Mouse (Mus musculus): ENCODE results near the gene Lypd8.

The Lypd8 gene

DNA sequence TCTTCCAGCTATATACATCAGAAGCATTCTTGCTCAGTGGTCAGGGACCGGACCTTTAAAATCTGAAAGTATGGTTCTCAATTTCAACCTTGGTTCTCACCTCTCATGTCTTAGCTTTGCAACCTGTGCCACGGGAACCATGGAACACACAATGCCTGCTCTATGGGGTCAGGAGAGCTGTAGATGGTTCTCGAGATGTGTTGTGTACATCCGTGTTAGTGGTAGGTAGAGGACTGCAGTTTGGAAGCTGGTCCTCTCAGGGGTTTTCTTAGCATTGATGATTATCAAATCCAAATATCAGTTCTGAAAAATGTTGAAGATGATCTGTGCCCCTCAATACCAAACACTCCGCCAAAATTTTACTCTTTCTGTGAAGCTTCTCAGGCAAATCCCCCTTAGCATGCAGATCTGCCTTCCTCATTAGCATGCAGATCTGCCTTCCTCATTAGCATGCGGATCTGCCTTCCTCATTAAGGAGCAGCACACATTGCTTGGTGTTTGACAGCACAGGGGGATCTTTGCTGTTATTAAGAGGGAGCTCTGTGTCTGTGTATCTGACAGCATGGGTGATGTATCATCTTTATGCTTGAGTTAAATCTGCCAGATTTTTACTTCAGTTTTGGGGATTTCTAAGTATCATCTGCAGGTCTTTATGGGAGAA lies 21.3 kb downstream of the Lypd8 start:
- in situ Hi-C loops (cut with MboI, MseI): loop anchor here (10.0 kb wide), 1 partner anchor 235 kb away; the partner anchor contains the start of gene Olfr323

DNA sequence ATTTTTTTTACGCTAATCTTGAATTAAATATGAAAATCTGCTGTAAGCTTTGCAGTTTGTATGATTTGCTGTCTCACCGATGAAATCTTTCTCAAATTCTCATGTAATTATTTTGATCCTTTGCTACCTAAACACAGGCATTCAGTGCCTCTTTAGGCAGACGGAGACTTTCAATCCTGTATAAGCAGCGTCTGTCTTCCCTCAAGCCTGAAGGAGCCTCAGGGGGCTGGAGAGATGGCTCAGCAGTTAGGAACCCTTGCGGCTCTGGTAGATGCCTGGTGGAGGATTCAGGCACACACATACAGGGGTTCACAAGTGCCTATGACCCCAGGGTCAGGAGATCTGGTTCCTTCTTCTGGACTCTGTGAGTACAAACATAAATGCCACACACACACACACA lies 21.8 kb downstream of the Lypd8 start:
- in situ Hi-C loops (cut with MboI, MseI): loop anchor here (10.0 kb wide), 1 partner anchor 234 kb away; the partner anchor contains the start of gene Olfr323

DNA sequence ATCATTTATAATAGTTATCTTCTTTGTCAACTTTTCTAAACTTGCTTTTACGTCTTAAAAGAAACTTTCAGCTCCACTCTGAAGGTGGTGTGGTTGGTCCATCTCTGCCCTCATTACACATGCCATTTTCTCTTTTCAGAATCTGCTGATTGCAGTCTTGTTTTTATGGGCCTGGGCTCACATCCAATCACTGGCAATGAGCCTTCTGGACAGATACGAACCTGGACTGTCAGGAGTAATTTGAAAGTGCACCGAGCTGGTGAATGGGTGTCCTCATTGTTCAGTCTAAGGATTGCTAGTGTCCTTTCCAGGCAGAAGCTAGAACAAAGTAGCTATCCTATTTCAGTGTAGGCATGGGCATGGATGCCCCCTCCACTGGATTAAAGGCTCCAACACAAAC lies 29.2 kb downstream of the Lypd8 start:
- in situ Hi-C loops (cut with MboI, MseI): loop anchor here (10.0 kb wide), 1 partner anchor 227 kb away; the partner anchor contains the start of gene Olfr323

DNA sequence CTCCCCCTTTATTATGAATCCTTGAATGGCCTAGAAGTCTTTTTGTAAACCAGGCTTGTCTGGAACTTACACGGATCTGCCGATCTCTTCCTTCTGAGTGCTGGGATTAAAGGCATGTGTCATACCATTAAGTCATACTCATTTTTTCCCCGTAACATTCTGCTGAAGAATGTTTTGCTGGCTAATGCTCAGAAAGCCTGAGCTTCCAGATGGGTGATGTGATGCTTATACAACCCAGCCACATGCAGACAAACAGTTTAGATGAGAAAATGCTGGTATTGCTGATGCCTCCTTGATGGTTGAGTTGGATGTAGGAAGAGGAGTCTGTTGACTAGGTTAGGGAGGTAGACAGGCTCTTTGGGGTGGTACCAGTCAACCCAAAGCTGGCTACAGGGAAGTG lies 39.5 kb downstream of the Lypd8 start:
- in situ Hi-C loops (cut with MboI, MseI): no loop called here

DNA sequence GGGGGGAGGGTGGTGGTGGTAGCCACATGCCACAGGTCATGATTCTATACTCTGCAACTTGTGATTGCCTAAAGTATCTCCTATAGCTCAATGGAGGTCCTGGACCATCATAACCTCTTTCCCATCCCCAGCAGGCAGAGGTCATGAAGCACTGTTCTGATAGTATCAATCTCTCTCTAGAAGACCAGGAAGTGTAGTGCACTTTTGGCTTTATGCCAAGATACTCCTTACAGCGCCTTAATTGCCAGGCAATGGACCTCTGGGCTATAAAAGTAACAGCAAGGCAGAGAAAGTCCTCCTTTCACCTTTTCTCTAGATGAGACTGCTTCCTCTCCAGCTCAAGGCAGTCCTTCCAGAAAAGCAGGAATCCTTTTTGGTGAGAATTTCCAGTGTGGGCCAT lies 42.0 kb downstream of the Lypd8 start, which contains the start of gene 1810065E05Rik:
Gene 1810065E05Rik, plus strand, starts transcription at position 297 of the 400 bp plus-strand sequence.
- in situ Hi-C loops (cut with MboI, MseI): no loop called here

DNA sequence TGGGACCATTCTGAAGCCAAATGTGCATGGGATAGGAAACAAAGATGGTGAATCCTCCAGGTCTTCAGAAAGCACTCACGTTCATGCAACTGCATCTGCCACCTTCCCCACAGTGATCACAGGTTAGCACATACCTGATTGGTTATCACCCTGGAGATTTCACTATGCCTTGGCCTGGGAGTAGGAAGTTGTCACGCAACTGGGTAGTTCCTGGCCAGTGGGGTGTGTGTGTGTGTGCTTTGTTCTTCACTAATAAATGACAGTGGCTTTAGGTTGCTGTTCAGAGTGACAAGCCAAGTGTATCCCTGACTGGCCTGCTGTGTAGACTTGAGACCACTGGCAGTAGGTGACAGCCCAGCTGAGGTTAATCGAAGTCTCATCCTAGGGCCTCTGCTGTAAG lies 53.4 kb downstream of the Lypd8 start, which contains the start of gene Gm12253:
Gene Gm12253, plus strand, starts transcription at position 301 of the 400 bp plus-strand sequence.
- in situ Hi-C loops (cut with MboI, MseI): no loop called here

DNA sequence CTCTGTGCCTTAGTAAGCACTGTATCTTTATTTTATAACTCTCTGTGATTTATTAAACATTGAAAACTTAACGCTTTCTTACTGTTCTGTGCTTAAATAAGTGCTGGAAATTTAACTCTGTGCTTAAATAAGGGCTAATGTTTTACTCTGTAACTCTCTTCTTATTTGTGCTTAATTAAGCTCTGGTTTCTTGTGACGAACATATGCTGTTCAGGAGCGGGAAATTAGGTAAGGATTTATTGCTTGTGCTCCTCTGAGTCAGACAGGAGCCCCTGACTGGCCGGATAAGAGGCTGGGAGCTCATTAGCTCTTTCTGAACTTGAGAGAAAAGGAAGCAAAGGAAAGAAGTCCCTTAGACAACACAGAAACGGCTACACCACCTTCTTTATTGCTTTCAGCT lies 59.0 kb downstream of the Lypd8 start:
- in situ Hi-C loops (cut with MboI, MseI): no loop called here

Data from T-helper 1 cell (primary cell).